Mouse (Mus musculus) limb, embryonic 13.5 days (tissue): ENCODE measurements around the gene Tbx18. TPM values are rescaled to one million over a fixed set of nuclear protein-coding genes. Genes with fewer than 3 reads are reported as not detected.

ENCODE experiments used
- ATAC-seq: fragments of 200-750 bp; cut with Nextera tagmentation; 2 replicates; pipeline ENCODE4 v1.8.0; 2017; ENCODE audit warnings: low read depth, moderate number of reproducible peaks, moderate TSS enrichment; ENCODE audit not compliant: low FRiP score
- H3K27ac ChIP-seq: fragments of 300-500 bp; sonication (generic); 2 replicates; pipeline ENCODE4 v1.5.1; 2015; ENCODE audit warnings: inconsistent platforms, mild to moderate bottlenecking, moderate library complexity
- H3K27me3 ChIP-seq: fragments of 300-500 bp; sonication (generic); 2 replicates; pipeline ENCODE4 v1.6.1; 2015; ENCODE audit warnings: mild to moderate bottlenecking, inconsistent platforms
- H3K36me3 ChIP-seq: fragments of 300-500 bp; sonication (generic); 2 replicates; pipeline ENCODE4 v1.6.1; 2015; ENCODE audit warnings: inconsistent platforms, mild to moderate bottlenecking, moderate library complexity
- H3K4me1 ChIP-seq: fragments of 300-500 bp; sonication (generic); 2 replicates; pipeline ENCODE4 v1.6.1; 2015; ENCODE audit warnings: inconsistent platforms
- H3K4me2 ChIP-seq: fragments of 300-500 bp; sonication (generic); replicated peaks from 2 replicates; pipeline ENCODE4 v1.6.1; 2015; ENCODE audit warnings: inconsistent platforms, mild to moderate bottlenecking, moderate library complexity
- H3K4me3 ChIP-seq: fragments of 300-500 bp; sonication (generic); 2 replicates; pipeline ENCODE4 v1.5.1; 2015; ENCODE audit warnings: moderate library complexity, mild to moderate bottlenecking, inconsistent platforms
- H3K9ac ChIP-seq: fragments of 300-500 bp; sonication (generic); 2 replicates; pipeline ENCODE4 v1.6.1; 2015; ENCODE audit warnings: mild to moderate bottlenecking, inconsistent platforms
- H3K9me3 ChIP-seq: fragments of 300-500 bp; sonication (generic); 2 replicates; pipeline ENCODE4 v1.6.1; 2016; ENCODE audit warnings: inconsistent platforms
- WGBS: fragments of 180-500 bp; shearing (Covaris S2); methylation state at CpG from one replicate; pipeline ENCODE4 v1.1.7; 2015; 5-methylcytosine and 5-hydroxymethylcytosine counted together
- polyA plus RNA-seq: library from polyadenylated mRNA; unstranded; fragments of >200 nt; fragmentation: Nextera tagmentation; extraction: Ambion mirVana; gene quantifications from 2 replicates; pipeline ENCODE4 v1.2.1, GENCODE M21; 2015

The Tbx18 gene
- polyA plus RNA-seq, 1 experiment from 2014 or later = 23.3 TPM

- Histone ChIP-seq H3K4me2 (no peak overlapping the region), H3K36me3 (peaks cover 42% of the 10 kb centered on the region), H3K4me1 (no peaks in the 10 kb centered on the region), H3K9ac (no peak overlapping the region), H3K4me3 (no peak overlapping the region), H3K27ac (no peak overlapping the region), H3K9me3 (0 out of 2 replicates have a peak, but pooled peaks cover 6% of the 10 kb centered on the region), H3K27me3 (peaks cover 7% of the 10 kb centered on the region; the same call in 1 of the 2 replicates)
- 83% methylated on average over 2 of the region's 2 CpGs for WGBS
- ATAC-seq = no peak
These were observed 28.8 kb downstream of the Tbx18 start for GRCm38 (mm10) chr9:87702267-87702666.

DNA sequence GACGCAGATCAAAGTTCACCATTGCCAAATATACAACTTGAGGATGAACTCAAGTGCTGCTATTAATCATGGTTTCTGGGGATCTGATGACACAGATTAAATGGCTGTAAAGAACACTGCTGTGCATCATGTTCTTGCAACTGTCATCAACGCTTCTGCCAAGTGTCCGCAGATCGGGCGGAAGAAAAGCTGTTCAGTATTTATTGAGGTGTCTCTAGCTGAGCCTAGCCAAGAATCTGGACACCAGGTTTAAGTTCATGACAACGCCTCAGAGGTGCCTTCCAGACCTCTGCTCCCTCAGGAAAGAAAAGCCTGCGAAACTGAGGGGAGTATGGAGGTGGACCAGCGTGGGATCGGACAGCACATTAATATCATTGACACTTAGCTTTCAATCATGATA is 44.1 kb downstream of the Tbx18 start:
- H3K36me3 ChIP-seq = no peaks in the 10 kb centered on the region
- no peak overlapping the region for H3K9ac ChIP-seq
- 73% methylated on average over 9 of the region's 9 CpGs for WGBS
- H3K27ac ChIP-seq = no peak overlapping the region
- ATAC-seq = no peak
- H3K4me2 ChIP-seq = no peak overlapping the region
- peaks cover 11% of the 10 kb centered on the region for H3K4me1 ChIP-seq
- H3K27me3 ChIP-seq = no peaks in the 10 kb centered on the region
- no peak overlapping the region for H3K4me3 ChIP-seq
- no peaks in the 10 kb centered on the region for H3K9me3 ChIP-seq

GRCm38 (mm10) chr9:87682247-87682646 is 48.8 kb downstream of the Tbx18 start:
- H3K27me3 ChIP-seq = no peaks in the 10 kb centered on the region
- H3K9me3 ChIP-seq = no peaks in the 10 kb centered on the region
- H3K4me3 ChIP-seq = peak overlapping the region; percentile 15; the same call in 1 of the 2 replicates
- H3K9ac ChIP-seq = no peak overlapping the region
- peaks cover 12% of the 10 kb centered on the region for H3K4me1 ChIP-seq
- no peaks in the 10 kb centered on the region for H3K36me3 ChIP-seq
- H3K4me2 ChIP-seq = peak overlapping the region; percentile 55
- ATAC-seq = peak; percentile 66
- H3K27ac ChIP-seq = no peak overlapping the region; the same call in 1 of the 2 replicates
- WGBS = 12% methylated on average over 11 of the region's 11 CpGs
